ENCODE assay signal across 8 mouse cellular contexts in the genomic region with DNA sequence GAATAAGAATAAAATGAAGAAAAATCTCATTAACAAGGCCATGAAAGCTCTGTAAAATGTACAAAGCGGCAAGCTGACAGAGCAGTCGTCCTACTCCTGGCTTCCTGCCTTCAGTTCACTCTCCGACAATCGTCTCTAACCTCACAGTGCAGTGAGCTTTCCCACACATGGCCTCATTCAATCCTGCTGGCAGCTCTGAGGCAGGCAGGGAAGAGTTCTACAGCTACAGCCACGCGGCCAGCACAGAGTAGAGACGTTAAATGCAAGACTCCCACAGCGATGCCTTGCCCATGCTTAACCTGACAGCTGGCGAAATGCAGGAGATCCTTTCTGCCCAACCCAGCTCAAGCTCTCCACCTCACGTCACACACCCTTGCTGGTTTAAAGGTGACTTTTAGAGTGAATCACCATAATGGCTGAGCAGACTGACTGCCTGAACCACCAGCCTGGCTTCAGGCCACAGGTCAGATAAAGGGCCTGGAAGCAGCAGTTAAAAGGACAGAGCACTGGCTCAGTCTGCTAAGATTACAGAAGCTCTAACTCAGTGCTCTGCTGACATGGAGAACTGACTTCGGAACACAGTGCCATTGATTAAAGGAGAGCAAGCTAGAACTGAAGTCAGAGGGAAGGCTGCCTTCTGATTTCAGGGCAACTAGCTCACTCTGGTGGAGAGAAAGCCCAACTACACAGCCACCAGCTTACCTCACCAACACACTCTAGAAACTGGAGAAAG. TPM values are rescaled to one million over a fixed set of nuclear protein-coding genes. Genes with fewer than 3 reads are reported as not detected.
A peak's percentile ranks its signal among the peaks of the same experiment; 100 is the strongest.
DNase-seq lines count a peak whose midpoint lies in the region; ATAC-seq and TF ChIP-seq lines count a peak whose summit lies in the region.

No protein-coding gene starts in this region.

- H3K27me3 ChIP-seq in MEL (ENCODE audit: control insufficient read depth in 1 of 2, insufficient read depth in 2 of 2, low read length in 2 of 2) = no peaks in the 10 kb centered on the region
- H3K27me3 ChIP-seq in forebrain, embryonic 14.5 days (replicated peaks; ENCODE audit: control insufficient read depth, insufficient read depth, low read length) = no peaks in the 10 kb centered on the region
- no peaks in the 10 kb centered on the region for H3K27me3 ChIP-seq in lung, embryonic 15.5 days

- H3K36me3 ChIP-seq in MEL (ENCODE audit: control insufficient read depth in 1 of 2, insufficient read depth in 2 of 2, low read length in 2 of 2) = peaks cover 2 to 5% of the 10 kb centered on the region in 2 experiments
- H3K36me3 ChIP-seq in forebrain, embryonic 14.5 days (ENCODE audit: control insufficient read depth, insufficient read depth, low read length) = no peaks in the 10 kb centered on the region
- no peaks in the 10 kb centered on the region for H3K36me3 ChIP-seq in lung, embryonic 15.5 days

- 70% methylated on average over 11 of the region's 11 CpGs for WGBS in forebrain, embryonic 14.5 days
- WGBS in lung, embryonic 15.5 days = 57% methylated on average over 11 of the region's 11 CpGs

- peak; percentile 88 for ATAC-seq in forebrain, embryonic 14.5 days
- ATAC-seq in lung, embryonic 15.5 days (ENCODE audit: borderline replicate concordance, extremely low read depth, low FRiP score, low TSS enrichment) = peak; percentile 75; the same call in 1 of the 2 replicates

- TF ChIP-seq RAD21 in MEL (IDR thresholded peaks at IDR 0.05; ENCODE audit: low read depth, low read length) = peak; percentile 41

- H3K4me2 ChIP-seq in forebrain, embryonic 14.5 days (ENCODE audit: low read length) = no peak overlapping the region
- H3K4me2 ChIP-seq in lung, embryonic 15.5 days = no peak overlapping the region

- H3K9me3 ChIP-seq in MEL (replicated peaks; ENCODE audit: insufficient read depth, low read length) = no peaks in the 10 kb centered on the region
- H3K9me3 ChIP-seq in forebrain, embryonic 14.5 days (replicated peaks; ENCODE audit: control insufficient read depth, low read length) = no peaks in the 10 kb centered on the region
- H3K9me3 ChIP-seq in lung, embryonic 15.5 days = no peaks in the 10 kb centered on the region

- peaks cover 0 to 3% of the 10 kb centered on the region in 2 experiments; a peak in 1 of 4 replicates for H3K4me1 ChIP-seq in MEL (ENCODE audit: control insufficient read depth in 1 of 2, insufficient read depth in 2 of 2, low read length in 2 of 2)
- no peaks in the 10 kb centered on the region; the same call in 1 of the 2 replicates for H3K4me1 ChIP-seq in forebrain, embryonic 14.5 days (ENCODE audit: control insufficient read depth, insufficient read depth, low read length)
- 0 out of 2 replicates have a peak, but pooled peaks cover 9% of the 10 kb centered on the region for H3K4me1 ChIP-seq in lung, embryonic 15.5 days

- TF ChIP-seq EP300 in MEL (IDR thresholded peaks at IDR 0.05; ENCODE audit: low read depth in 1 of 2, low read length in 2 of 2) = no peak

- H3K9ac ChIP-seq in MEL (ENCODE audit: control insufficient read depth, low read depth, low read length, poor library complexity, severe bottlenecking) = no peak overlapping the region
- no peak overlapping the region for H3K9ac ChIP-seq in forebrain, embryonic 14.5 days (ENCODE audit: low read length)
- H3K9ac ChIP-seq in lung, embryonic 15.5 days = no peak overlapping the region

- peak in 2 of 3 experiments; percentile 23 to 41; a peak in 2 of 6 replicates for TF ChIP-seq CTCF in MEL (IDR thresholded peaks at IDR 0.05 in 2 of 3, conservative IDR thresholded peaks at IDR 0.05 in 1 of 3; ENCODE audit: control insufficient read depth in 1 of 3, insufficient read depth in 1 of 3, low read depth in 2 of 3, low read length in 3 of 3, poor library complexity in 1 of 3, severe bottlenecking in 1 of 3)
- peak; percentile 81; the same call in 1 of the 2 replicates for TF ChIP-seq CTCF in brain, embryonic 14.5 days (IDR thresholded peaks at IDR 0.05; ENCODE audit: borderline replicate concordance, extremely low read depth, insufficient read depth, insufficient read length)

- no peaks in the 10 kb centered on the region for H3K79me2 ChIP-seq in MEL (ENCODE audit: control insufficient read depth, insufficient read depth, low read length, poor library complexity)

- no peak overlapping the region for H3K27ac ChIP-seq in MEL (ENCODE audit: control insufficient read depth, low read depth, low read length)
- H3K27ac ChIP-seq in forebrain, embryonic 14.5 days (ENCODE audit: low read depth, low read length) = no peak overlapping the region
- no peak overlapping the region for H3K27ac ChIP-seq in lung, embryonic 15.5 days

- intact Hi-C loops in heart, postnatal 25 days (cut with DNase I) = loop anchor here (2.0 to 10.0 kb wide), 2 partner anchors 481 to 841 kb away; no protein-coding TSS in a partner anchor

- TF ChIP-seq POLR2A in MEL (IDR thresholded peaks at IDR 0.05; ENCODE audit: control insufficient read depth in 1 of 2, insufficient read depth in 1 of 2, low read depth in 1 of 2, low read length in 2 of 2, poor library complexity in 1 of 2) = no peak
- TF ChIP-seq POLR2A in brain, embryonic 14.5 days (IDR thresholded peaks at IDR 0.05; ENCODE audit: borderline replicate concordance, extremely low read depth, insufficient read depth, insufficient read length, poor library complexity, severe bottlenecking) = no peak

- H3K4me3 ChIP-seq in MEL (ENCODE audit: control insufficient read depth in 1 of 2, insufficient read depth in 1 of 2, low read depth in 2 of 2, low read length in 2 of 2) = no peak overlapping the region
- no peak overlapping the region for H3K4me3 ChIP-seq in forebrain, embryonic 14.5 days (ENCODE audit: low read depth, low read length)
- no peak overlapping the region for H3K4me3 ChIP-seq in lung, embryonic 15.5 days

- DNase-seq in MEL (ENCODE audit: low read depth, low spot score) = peak; percentile 19
- peak; percentile 90 for DNase-seq in brain, embryonic 14.5 days (ENCODE audit: low read depth)
- DNase-seq in forebrain, embryonic 14.5 days (ENCODE audit: low spot score) = peak; percentile 84
- DNase-seq in heart, postnatal 25 days (ENCODE audit: low spot score) = peak; percentile 4
- peak; percentile 49 to 78 for DNase-seq in layer of hippocampus, adult 18-20 months (ENCODE audit: low spot score in 2 of 2)
- DNase-seq in right cerebral cortex, adult 18-20 months = peak; percentile 64
- DNase-seq in spleen, postnatal 4 days (ENCODE audit: low spot score in 2 of 2) = no peak

TF ChIP-seq in MEL, 35 proteins besides CTCF, POLR2A, EP300 and RAD21:
- no peak for TF ChIP-seq MXI1 (IDR thresholded peaks at IDR 0.05; ENCODE audit: low read depth, low read length)
- TF ChIP-seq SMC3 (IDR thresholded peaks at IDR 0.05; ENCODE audit: low read depth, low read length) = peak; percentile 32; the same call in 1 of the 2 replicates

RNA-seq across cellular contexts. Expression of gene Shq1, which starts 25.3 kb away (rescaled TPM):
- total RNA-seq in MEL (2012; rRNA removed) = 21.1 and 23.5 TPM in 2 replicates
- 10 to 100 TPM in 1 of 2 experiments, not detected in 1; 20.2 TPM for polyA plus RNA-seq in MEL (2012; ENCODE audit: insufficient read depth in 1 of 2, insufficient read length in 2 of 2, low read depth in 1 of 2, low replicate concordance in 2 of 2, missing spikeins in 1 of 2)
- polyA plus RNA-seq in brain, embryonic 14.5 days (2012; rRNA removed) = 6.0 and 8.7 TPM in 2 replicates
- 13.1 and 14.2 TPM in 2 replicates for polyA plus RNA-seq in forebrain, embryonic 14.5 days (2014; fragmentation: Nextera tagmentation; extraction: Ambion mirVana)
- total RNA-seq in heart, postnatal 25 days (2021) = 1 to 10 TPM; 2.8 to 3.2 TPM
- total RNA-seq in layer of hippocampus, adult 18-20 months (2021) = 1 to 10 TPM; 6.4 to 6.5 TPM
- 17.9 and 19.1 TPM in 2 replicates for polyA plus RNA-seq in lung, embryonic 15.5 days (2015; fragmentation: Nextera tagmentation; extraction: Ambion mirVana)

RNA-seq across cellular contexts. Expression of gene Gxylt2, which starts 58.9 kb away (rescaled TPM):
- not detected in 2 replicates for total RNA-seq in MEL (2012; rRNA removed)
- not detected for polyA plus RNA-seq in MEL (2012; ENCODE audit: insufficient read depth in 1 of 2, insufficient read length in 2 of 2, low read depth in 1 of 2, low replicate concordance in 2 of 2, missing spikeins in 1 of 2)
- 1.8 and 3.2 TPM in 2 replicates for polyA plus RNA-seq in brain, embryonic 14.5 days (2012; rRNA removed)
- 0.81 and 1.0 TPM in 2 replicates for polyA plus RNA-seq in forebrain, embryonic 14.5 days (2014; fragmentation: Nextera tagmentation; extraction: Ambion mirVana)
- total RNA-seq in heart, postnatal 25 days (2021) = 1 to 10 TPM; 3.5 to 4.7 TPM
- 1 to 10 TPM; 1.6 to 1.9 TPM for total RNA-seq in layer of hippocampus, adult 18-20 months (2021)
- polyA plus RNA-seq in lung, embryonic 15.5 days (2015; fragmentation: Nextera tagmentation; extraction: Ambion mirVana) = 3.9 and 4.1 TPM in 2 replicates

Comparison
In these comparisons a context has a peak if more than half of its experiments do, and no peak if none do; other contexts are left out.
1. DNase-seq: peak in MEL (single experiment), brain, embryonic 14.5 days (single experiment), forebrain, embryonic 14.5 days (single experiment), heart, postnatal 25 days (single experiment), layer of hippocampus, adult 18-20 months (2 of 2) and right cerebral cortex, adult 18-20 months (single experiment); none in spleen, postnatal 4 days (0 of 2).